Mouse (Mus musculus): ENCODE measurements around the gene Mgrn1. TPM values are rescaled to one million over a fixed set of nuclear protein-coding genes. Genes with fewer than 3 reads are reported as not detected.

Gene Mgrn1
- polyA plus RNA-seq, 1 experiment from 2014 or later: 85.9 TPM

DNA sequence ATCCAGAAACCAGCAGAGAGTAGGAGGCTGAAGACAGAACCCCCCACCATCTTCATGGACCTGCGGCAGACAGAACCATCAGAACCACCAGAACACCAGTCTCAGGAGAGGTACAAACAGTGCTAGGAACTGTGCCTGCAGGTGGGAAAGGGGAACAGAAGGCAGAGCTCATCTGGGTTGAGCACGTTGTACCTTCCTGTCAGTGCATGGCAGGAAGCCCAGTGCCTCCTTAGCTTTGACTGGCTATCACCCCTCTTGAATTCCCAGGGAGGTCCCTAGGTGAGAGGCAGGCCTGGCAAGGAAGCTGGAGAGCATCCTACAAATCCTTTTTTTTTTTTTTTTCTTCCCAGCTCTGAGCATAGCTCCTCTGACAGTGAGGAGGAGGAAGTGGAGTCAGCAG is 90.1 kb downstream of the Mgrn1 start:
- Histone ChIP-seq H3K4me3 (no peak overlapping the region), H3K9ac (no peak overlapping the region), H3K4me1 (no peaks in the 10 kb centered on the region), H3K9me3 (no peaks in the 10 kb centered on the region), H3K36me3 (no peaks in the 10 kb centered on the region), H3K4me2 (no peak overlapping the region), H3K27ac (no peak overlapping the region), H3K27me3 (no peaks in the 10 kb centered on the region)
- ATAC-seq (ENCODE audit: insufficient number of reproducible peaks, low FRiP score, low TSS enrichment, low read depth): no peak
- 78% methylated on average over 2 of the region's 2 CpGs for WGBS

- Histone ChIP-seq H3K4me2 (no peak overlapping the region), H3K9ac (no peak overlapping the region), H3K4me1 (no peaks in the 10 kb centered on the region), H3K27ac (no peak overlapping the region), H3K4me3 (no peak overlapping the region), H3K36me3 (no peaks in the 10 kb centered on the region), H3K9me3 (no peaks in the 10 kb centered on the region), H3K27me3 (no peaks in the 10 kb centered on the region)
- 60% methylated on average over 5 of the region's 5 CpGs for WGBS
- 0 out of 2 replicates have a peak, but pooled peaks have one; percentile 8 for ATAC-seq (ENCODE audit: insufficient number of reproducible peaks, low FRiP score, low TSS enrichment, low read depth)
Measured at GRCm38 (mm10) chr16:4978275-4979051, 92.4 kb downstream of the Mgrn1 start.

DNA sequence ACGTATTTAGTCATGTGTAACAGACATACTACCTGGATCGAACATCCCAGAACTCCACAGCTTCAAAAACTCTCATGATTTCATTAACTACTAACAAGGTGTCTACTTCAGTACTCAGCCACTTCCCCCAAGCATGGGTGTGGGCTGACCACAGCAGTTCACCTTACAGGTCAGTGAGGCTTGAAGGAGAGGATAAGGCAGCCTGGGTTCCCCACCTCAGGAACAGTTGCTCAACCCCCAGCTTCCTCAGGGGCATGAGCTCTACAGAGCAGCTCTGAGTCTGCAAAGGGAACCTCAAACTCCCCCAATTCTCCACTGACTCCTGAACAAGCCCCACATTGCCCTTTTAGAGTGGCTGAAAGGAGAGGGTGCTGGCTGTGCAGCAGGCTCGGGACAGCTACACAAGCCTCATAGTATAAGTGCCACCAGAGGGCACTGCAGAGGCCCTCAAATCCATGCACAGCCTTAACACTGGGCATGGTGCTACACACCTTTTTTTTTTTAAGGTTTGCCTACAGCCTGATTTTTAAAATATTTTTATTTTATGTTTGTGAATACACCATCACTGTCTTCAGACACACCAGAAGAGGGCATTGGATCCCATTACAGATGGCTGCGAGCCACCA is 93.8 kb downstream of the Mgrn1 start:
- ATAC-seq (ENCODE audit: insufficient number of reproducible peaks, low FRiP score, low TSS enrichment, low read depth): no peak
- Histone ChIP-seq H3K36me3 (no peaks in the 10 kb centered on the region), H3K4me3 (no peak overlapping the region), H3K27ac (no peak overlapping the region), H3K9ac (no peak overlapping the region), H3K4me1 (no peaks in the 10 kb centered on the region), H3K9me3 (no peaks in the 10 kb centered on the region), H3K27me3 (no peaks in the 10 kb centered on the region), H3K4me2 (no peak overlapping the region)
- 72% methylated on average over 4 of the region's 4 CpGs for WGBS

DNA sequence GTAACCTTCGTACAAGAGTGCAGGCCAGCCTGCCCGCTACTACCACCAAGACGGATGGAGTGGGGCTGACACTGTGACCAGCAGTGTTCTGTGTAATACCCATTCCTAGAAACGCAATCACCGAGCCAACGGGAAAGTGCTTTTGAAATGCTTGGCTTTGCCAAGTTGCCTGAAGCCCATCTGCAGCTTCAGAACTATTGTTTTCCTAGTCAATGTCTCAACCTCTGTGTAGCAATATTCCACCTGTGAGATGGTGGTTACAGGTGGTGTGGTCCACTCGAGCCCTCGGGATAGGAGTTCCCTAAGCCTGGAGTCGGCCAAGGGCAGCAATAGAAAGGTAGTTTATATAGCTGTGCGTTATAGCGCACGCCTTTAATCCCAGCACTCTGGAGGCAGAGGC is 98.7 kb downstream of the Mgrn1 start:
- H3K27ac ChIP-seq: no peak overlapping the region
- H3K4me1 ChIP-seq: no peaks in the 10 kb centered on the region
- 90% methylated on average over 12 of the region's 12 CpGs for WGBS
- no peak overlapping the region for H3K4me2 ChIP-seq
- no peak overlapping the region for H3K4me3 ChIP-seq
- H3K36me3 ChIP-seq: no peaks in the 10 kb centered on the region
- no peaks in the 10 kb centered on the region for H3K27me3 ChIP-seq
- H3K9ac ChIP-seq: no peak overlapping the region
- ATAC-seq (ENCODE audit: insufficient number of reproducible peaks, low FRiP score, low TSS enrichment, low read depth): no peak
- no peaks in the 10 kb centered on the region for H3K9me3 ChIP-seq

Other genes starting within 250 kb of the Mgrn1 start
- gene Vasn, start 246.3 kb upstream of the Mgrn1 start, polyA plus RNA-seq (2015; fragmentation: Nextera tagmentation; extraction: Ambion mirVana): 41.5 and 45.1 TPM in 2 replicates
- gene Dnaja3, start 246.3 kb upstream of the Mgrn1 start, polyA plus RNA-seq (2015; fragmentation: Nextera tagmentation; extraction: Ambion mirVana): 60.5 and 65.1 TPM in 2 replicates
- 16.8 and 18.4 TPM in 2 replicates for gene Coro7, start 206.5 kb upstream of the Mgrn1 start, polyA plus RNA-seq (2015; fragmentation: Nextera tagmentation; extraction: Ambion mirVana)
- 48.3 and 54.5 TPM in 2 replicates for gene Nmral1, start 166.9 kb upstream of the Mgrn1 start, polyA plus RNA-seq (2015; fragmentation: Nextera tagmentation; extraction: Ambion mirVana)
- 99.6 and 106 TPM in 2 replicates for gene Hmox2, start 159.9 kb upstream of the Mgrn1 start, polyA plus RNA-seq (2015; fragmentation: Nextera tagmentation; extraction: Ambion mirVana)
- 81.8 and 90.5 TPM in 2 replicates for gene Cdip1, start 96.0 kb upstream of the Mgrn1 start, polyA plus RNA-seq (2015; fragmentation: Nextera tagmentation; extraction: Ambion mirVana)
- 0.24 and 0.88 TPM in 2 replicates for gene 4930562C15Rik, start 50.8 kb upstream of the Mgrn1 start, polyA plus RNA-seq (2015; fragmentation: Nextera tagmentation; extraction: Ambion mirVana)
- 43.4 and 49.3 TPM in 2 replicates for gene Ubald1, start 5.9 kb upstream of the Mgrn1 start, polyA plus RNA-seq (2015; fragmentation: Nextera tagmentation; extraction: Ambion mirVana)
- 147 and 151 TPM in 2 replicates for gene Nudt16l1, start 52.5 kb downstream of the Mgrn1 start, polyA plus RNA-seq (2015; fragmentation: Nextera tagmentation; extraction: Ambion mirVana)
- 63.2 and 67.3 TPM in 2 replicates for gene Anks3, start 78.0 kb downstream of the Mgrn1 start, polyA plus RNA-seq (2015; fragmentation: Nextera tagmentation; extraction: Ambion mirVana)
- not detected in 2 replicates for gene Sept12, start 111.6 kb downstream of the Mgrn1 start, polyA plus RNA-seq (2015; fragmentation: Nextera tagmentation; extraction: Ambion mirVana)
- 5.3 and 5.8 TPM in 2 replicates for gene Smim22, start 121.0 kb downstream of the Mgrn1 start, polyA plus RNA-seq (2015; fragmentation: Nextera tagmentation; extraction: Ambion mirVana)
- gene Rogdi, start 127.3 kb downstream of the Mgrn1 start, polyA plus RNA-seq (2015; fragmentation: Nextera tagmentation; extraction: Ambion mirVana): 45.0 and 51.9 TPM in 2 replicates
- 127 and 132 TPM in 2 replicates for gene Glyr1, start 163.6 kb downstream of the Mgrn1 start, polyA plus RNA-seq (2015; fragmentation: Nextera tagmentation; extraction: Ambion mirVana)
- gene Ubn1, start 163.8 kb downstream of the Mgrn1 start, polyA plus RNA-seq (2015; fragmentation: Nextera tagmentation; extraction: Ambion mirVana): 16.9 and 19.6 TPM in 2 replicates
- gene Ppl, start 246.2 kb downstream of the Mgrn1 start, polyA plus RNA-seq (2015; fragmentation: Nextera tagmentation; extraction: Ambion mirVana): 72.6 and 79.3 TPM in 2 replicates